ENCODE assay signal across 8 mouse cellular contexts in genomic region chr2:59828777-59829508, GRCm38 (mm10). TPM values are rescaled to one million over a fixed set of nuclear protein-coding genes. Genes with fewer than 3 reads are reported as not detected.
DNase-seq lines count a peak whose midpoint lies in the region; ATAC-seq lines count a peak whose summit lies in the region.

No protein-coding gene starts in this region.

- H3K27me3 ChIP-seq in embryonic facial prominence, embryonic 14.5 days (replicated peaks; ENCODE audit: control insufficient read depth, insufficient read depth, low read length): no peaks in the 10 kb centered on the region
- no peaks in the 10 kb centered on the region for H3K27me3 ChIP-seq in heart, embryonic 14.5 days (ENCODE audit: control insufficient read depth, insufficient read depth, low read length)
- no peaks in the 10 kb centered on the region for H3K27me3 ChIP-seq in kidney, embryonic 16.5 days (ENCODE audit: insufficient read depth, low read length)

- 9% methylated on average over 14 of the region's 14 CpGs for WGBS in embryonic facial prominence, embryonic 14.5 days
- whole genome bisulfite sequencing in heart, embryonic 14.5 days: 4% methylated on average over 14 of the region's 14 CpGs
- WGBS in kidney, embryonic 16.5 days: 13% methylated on average over 14 of the region's 14 CpGs

- peak overlapping the region; percentile 48 for H3K27ac ChIP-seq in embryonic facial prominence, embryonic 14.5 days (replicated peaks; ENCODE audit: low read depth, low read length)
- H3K27ac ChIP-seq in heart, embryonic 14.5 days (replicated peaks in 1 of 2; ENCODE audit: control insufficient read depth in 1 of 2, insufficient read depth in 1 of 2, low read depth in 2 of 2, low read length in 2 of 2): peak overlapping the region; percentile 96 to 98
- H3K27ac ChIP-seq in kidney, embryonic 16.5 days (ENCODE audit: low read length): peak overlapping the region; percentile 88

- no peaks in the 10 kb centered on the region for H3K9me3 ChIP-seq in embryonic facial prominence, embryonic 14.5 days (ENCODE audit: control insufficient read depth, low read length)
- no peaks in the 10 kb centered on the region for H3K9me3 ChIP-seq in heart, embryonic 14.5 days (ENCODE audit: control insufficient read depth, low read length)
- H3K9me3 ChIP-seq in kidney, embryonic 16.5 days (ENCODE audit: low read length): no peaks in the 10 kb centered on the region

- H3K4me1 ChIP-seq in embryonic facial prominence, embryonic 14.5 days (ENCODE audit: control insufficient read depth, insufficient read depth, low read length): peaks cover 26% of the 10 kb centered on the region
- peaks cover 71 to 93% of the 10 kb centered on the region in 2 experiments for H3K4me1 ChIP-seq in heart, embryonic 14.5 days (ENCODE audit: control insufficient read depth in 2 of 2, insufficient read depth in 2 of 2, low read length in 2 of 2)
- peaks cover 35% of the 10 kb centered on the region for H3K4me1 ChIP-seq in kidney, embryonic 16.5 days (ENCODE audit: insufficient read depth, low read length)

- peak; percentile 81 for ATAC-seq in embryonic facial prominence, embryonic 14.5 days (ENCODE audit: low read depth)
- peak; percentile 70 for ATAC-seq in heart, embryonic 14.5 days (ENCODE audit: insufficient number of reproducible peaks, insufficient read depth, low FRiP score, low read depth)
- ATAC-seq in kidney, embryonic 16.5 days (ENCODE audit: low FRiP score, low TSS enrichment): peak; percentile 87
- 0 out of 2 replicates have a peak, but pooled peaks have one; percentile 38 for ATAC-seq in megakaryocyte progenitor cell, adult 5-6 weeks (replicated peaks; ENCODE audit: poor library complexity)

- peaks cover 9% of the 10 kb centered on the region for H3K36me3 ChIP-seq in embryonic facial prominence, embryonic 14.5 days (ENCODE audit: control insufficient read depth, insufficient read depth, low read length)
- peaks cover 7% of the 10 kb centered on the region; the same call in 1 of the 2 replicates for H3K36me3 ChIP-seq in heart, embryonic 14.5 days (ENCODE audit: control insufficient read depth, insufficient read depth, low read length)
- peaks cover 30% of the 10 kb centered on the region for H3K36me3 ChIP-seq in kidney, embryonic 16.5 days (ENCODE audit: insufficient read depth, low read length)

- peak; percentile 54 to 66 for DNase-seq in right cerebral cortex, postnatal 10 days (ENCODE audit: low spot score in 2 of 2)
- no peak for DNase-seq in right cerebral cortex, postnatal 25 days
- peak; percentile 92 for DNase-seq in embryonic facial prominence, embryonic 14.5 days (ENCODE audit: low spot score)
- peak; percentile 63 for DNase-seq in thymus, postnatal 14 days
- DNase-seq in spleen, postnatal 10 days (ENCODE audit: low spot score in 2 of 2): no peak

- no peak overlapping the region for H3K4me3 ChIP-seq in embryonic facial prominence, embryonic 14.5 days (ENCODE audit: low read depth, low read length)
- H3K4me3 ChIP-seq in heart, embryonic 14.5 days (ENCODE audit: control insufficient read depth in 1 of 2, insufficient read depth in 1 of 2, low read depth in 1 of 2, low read length in 2 of 2): no peak overlapping the region; a peak in 1 of 4 replicates
- no peak overlapping the region for H3K4me3 ChIP-seq in kidney, embryonic 16.5 days (ENCODE audit: low read length)

- peak overlapping the region; percentile 21 for H3K4me2 ChIP-seq in embryonic facial prominence, embryonic 14.5 days (ENCODE audit: low read depth, low read length)
- peak overlapping the region; percentile 52 for H3K4me2 ChIP-seq in heart, embryonic 14.5 days (ENCODE audit: low read length)
- 0 out of 2 replicates have a peak overlapping the region, but pooled peaks have one; percentile 19 for H3K4me2 ChIP-seq in kidney, embryonic 16.5 days (replicated peaks; ENCODE audit: low read depth, low read length)

- no peak overlapping the region for H3K9ac ChIP-seq in embryonic facial prominence, embryonic 14.5 days (ENCODE audit: low read depth, low read length)
- peak overlapping the region; percentile 64 for H3K9ac ChIP-seq in heart, embryonic 14.5 days (ENCODE audit: low read length)
- H3K9ac ChIP-seq in kidney, embryonic 16.5 days (replicated peaks; ENCODE audit: low read length): peak overlapping the region; percentile 44; the same call in 1 of the 2 replicates

RNA-seq across cellular contexts. Expression of gene Wdsub1, which starts 53.4 kb away (rescaled TPM):
- 29.1 and 32.7 TPM in 2 replicates for polyA plus RNA-seq in embryonic facial prominence, embryonic 14.5 days (2014; fragmentation: Nextera tagmentation; extraction: Ambion mirVana)
- polyA plus RNA-seq in heart, embryonic 14.5 days (2014; fragmentation: Nextera tagmentation; extraction: Ambion mirVana): 52.4 and 55.8 TPM in 2 replicates
- 41.9 and 47.4 TPM in 2 replicates for polyA plus RNA-seq in kidney, embryonic 16.5 days (2015; fragmentation: Nextera tagmentation; extraction: Ambion mirVana)
- total RNA-seq in megakaryocyte progenitor cell, adult 5-6 weeks (2015): 8.2 and 9.3 TPM in 2 replicates
- total RNA-seq in megakaryocyte progenitor cell, adult 5-6 weeks (2017): 10.2 and 12.2 TPM in 2 replicates

Comparison
In these comparisons a context has a peak if more than half of its experiments do, and no peak if none do; other contexts are left out.
1. DNase-seq: peak in right cerebral cortex, postnatal 10 days (2 of 2), embryonic facial prominence, embryonic 14.5 days (single experiment) and thymus, postnatal 14 days (single experiment); none in right cerebral cortex, postnatal 25 days (single experiment) and spleen, postnatal 10 days (0 of 2).
2. Peak in every context shown above with its lines, with median percentiles within 50 percentile points of each other: ATAC-seq, H3K27ac ChIP-seq and H3K4me2 ChIP-seq.